Mouse (Mus musculus) midbrain, embryonic 14.5 days (tissue): ENCODE data around the gene Olfr571. TPM values are rescaled to one million over a fixed set of nuclear protein-coding genes. Genes with fewer than 3 reads are reported as not detected.

Experiments used
- polyA plus RNA-seq: library from polyadenylated mRNA; unstranded; fragments of >200 nt; fragmentation: Nextera tagmentation; extraction: Ambion mirVana; gene quantifications from 2 replicates; pipeline ENCODE4 v1.2.1, GENCODE M21; 2014

Olfr571 gene
- polyA plus RNA-seq, 1 experiment from 2014 or later: not detected

Other genes with a start within 250 kb of the Olfr571 start
- 6.5 and 8.1 TPM in 2 replicates for gene Trim68, start 230.2 kb downstream of the Olfr571 start, polyA plus RNA-seq
- gene Olfr557, start 221.6 kb downstream of the Olfr571 start, polyA plus RNA-seq: not detected in 2 replicates
- not detected in 2 replicates for gene Olfr558, start 215.3 kb downstream of the Olfr571 start, polyA plus RNA-seq
- not detected in 2 replicates for gene Olfr33, start 198.5 kb downstream of the Olfr571 start, polyA plus RNA-seq
- gene Olfr559, start 190.0 kb downstream of the Olfr571 start, polyA plus RNA-seq: not detected in 2 replicates
- not detected in 2 replicates for gene Olfr560, start 158.2 kb downstream of the Olfr571 start, polyA plus RNA-seq
- gene Olfr78, start 158.1 kb downstream of the Olfr571 start, polyA plus RNA-seq: not detected in 2 replicates
- gene Olfr561, start 146.3 kb downstream of the Olfr571 start, polyA plus RNA-seq: not detected in 2 replicates
- not detected in 2 replicates for gene Olfr564, start 114.1 kb downstream of the Olfr571 start, polyA plus RNA-seq
- not detected in 2 replicates for gene Olfr566, start 58.8 kb downstream of the Olfr571 start, polyA plus RNA-seq
- not detected in 2 replicates for gene Olfr568, start 40.4 kb downstream of the Olfr571 start, polyA plus RNA-seq
- not detected in 2 replicates for gene Olfr569, start 26.7 kb downstream of the Olfr571 start, polyA plus RNA-seq
- not detected in 2 replicates for gene Olfr570, start 23.0 kb downstream of the Olfr571 start, polyA plus RNA-seq
- gene Olfr572, start 6.9 kb upstream of the Olfr571 start, polyA plus RNA-seq: not detected in 2 replicates
- gene Olfr573-ps1, start 25.0 kb upstream of the Olfr571 start, polyA plus RNA-seq: not detected in 2 replicates
- not detected in 2 replicates for gene Olfr574, start 30.9 kb upstream of the Olfr571 start, polyA plus RNA-seq
- gene Olfr575, start 41.2 kb upstream of the Olfr571 start, polyA plus RNA-seq: not detected in 2 replicates
- gene Olfr576, start 45.1 kb upstream of the Olfr571 start, polyA plus RNA-seq: not detected in 2 replicates
- gene Olfr577, start 58.4 kb upstream of the Olfr571 start, polyA plus RNA-seq: not detected in 2 replicates
- not detected in 2 replicates for gene Olfr578, start 71.8 kb upstream of the Olfr571 start, polyA plus RNA-seq
- gene Olfr582, start 120.5 kb upstream of the Olfr571 start, polyA plus RNA-seq: not detected in 2 replicates
- not detected in 2 replicates for gene Olfr583, start 133.8 kb upstream of the Olfr571 start, polyA plus RNA-seq
- not detected in 2 replicates for gene Olfr584, start 164.3 kb upstream of the Olfr571 start, polyA plus RNA-seq
- not detected in 2 replicates for gene Olfr585, start 180.2 kb upstream of the Olfr571 start, polyA plus RNA-seq
- gene Olfr586, start 208.1 kb upstream of the Olfr571 start, polyA plus RNA-seq: not detected in 2 replicates
- not detected in 2 replicates for gene Olfr588-ps1, start 223.3 kb upstream of the Olfr571 start, polyA plus RNA-seq
- gene Olfr589, start 238.8 kb upstream of the Olfr571 start, polyA plus RNA-seq: not detected in 2 replicates